Mouse (Mus musculus) testis, adult 2 months (tissue): ENCODE measurements at regions not wholly inside any gene's neighbourhood (a gene's known extent, or its start where the extent isn't known, plus 50 kb on each side); places are given as distances from the start of the nearest gene placed in this dataset.

ENCODE experiments used
- CTCF ChIP-seq: fragments of 200-500 bp; IDR thresholded peaks from 2 replicates; pipeline ENCODE4 v1.5.1; 2012; ENCODE audit warnings: low read depth, mild to moderate bottlenecking, inconsistent platforms, low read length, moderate library complexity; ENCODE audit not compliant: control insufficient read depth, insufficient read depth, insufficient replicate concordance
- POLR2A ChIP-seq: fragments of 200-500 bp; IDR thresholded peaks from 2 replicates; pipeline ENCODE4 v1.6.1; 2012; ENCODE audit warnings: low read depth, mild to moderate bottlenecking, inconsistent platforms, low read length, moderate library complexity; ENCODE audit not compliant: control insufficient read depth

DNA sequence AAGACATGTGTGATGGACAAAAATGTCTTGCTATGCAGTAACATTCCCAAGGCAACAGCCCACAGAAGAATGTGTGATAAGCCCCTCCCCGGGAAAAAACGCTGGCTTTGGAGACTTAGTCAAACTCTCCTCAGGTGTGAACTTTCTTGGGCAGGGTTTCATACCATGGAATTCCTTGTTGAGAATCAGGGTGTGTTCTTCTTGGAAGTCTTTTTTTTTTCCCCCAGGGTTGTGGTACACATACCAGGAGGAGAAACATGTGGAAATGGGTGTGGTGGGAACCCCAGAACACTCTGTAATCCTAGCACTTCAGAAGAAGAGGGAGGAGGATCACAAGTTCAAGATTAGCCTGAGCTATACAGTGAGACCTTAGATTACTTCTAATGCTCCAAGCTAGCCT is 228.3 kb downstream of the Cd83 start:
- TF ChIP-seq CTCF (no peak), POLR2A (no peak)
